Mouse (Mus musculus): Measurements from ENCODE around the gene Srsf7. TPM values are rescaled to one million over a fixed set of nuclear protein-coding genes. Genes with fewer than 3 reads are reported as not detected.
"Not testable (repeated sequence)": the region's sequence is repeated elsewhere in the genome, so short reads cannot be mapped to it uniquely, and the experiment has no call there.

The Srsf7 gene
- total RNA-seq, 2 experiments from 2014 or later: 134 to 140 TPM

GRCm38 (mm10) chr17:80193075-80193474 is 14.0 kb downstream of the Srsf7 start:
- no peak for DNase-seq

GRCm38 (mm10) chr17:80183615-80184014 is 23.5 kb downstream of the Srsf7 start:
- no peak for DNase-seq

- DNase-seq: no peak
These were observed 26.6 kb downstream of the Srsf7 start for GRCm38 (mm10) chr17:80180468-80180867.

GRCm38 (mm10) chr17:80179959-80180358 is 27.1 kb downstream of the Srsf7 start:
- peak; percentile 55 to 56 for DNase-seq

- not testable (repeated sequence) for DNase-seq
These were observed 28.3 kb downstream of the Srsf7 start for GRCm38 (mm10) chr17:80178846-80179245.

GRCm38 (mm10) chr17:80175966-80176365 is 31.1 kb downstream of the Srsf7 start:
- no peak for DNase-seq

GRCm38 (mm10) chr17:80175386-80175739 is 31.7 kb downstream of the Srsf7 start:
- DNase-seq: no peak

GRCm38 (mm10) chr17:80174699-80175385 is 32.3 kb downstream of the Srsf7 start:
- no peak for DNase-seq

GRCm38 (mm10) chr17:80174146-80174545 is 33.0 kb downstream of the Srsf7 start:
- DNase-seq: no peak

GRCm38 (mm10) chr17:80173708-80174107 is 33.4 kb downstream of the Srsf7 start:
- DNase-seq: no peak

- no peak for DNase-seq
These were observed 34.3 kb downstream of the Srsf7 start for GRCm38 (mm10) chr17:80172761-80173160.

- DNase-seq: no peak
These were observed 35.2 kb downstream of the Srsf7 start for GRCm38 (mm10) chr17:80171948-80172347.

GRCm38 (mm10) chr17:80170951-80171350 is 36.2 kb downstream of the Srsf7 start:
- DNase-seq: no peak

GRCm38 (mm10) chr17:80169792-80170191 is 37.3 kb downstream of the Srsf7 start:
- DNase-seq: no peak

- DNase-seq: peak; percentile 56 to 59
These were observed 38.5 kb downstream of the Srsf7 start for GRCm38 (mm10) chr17:80168425-80169182.

GRCm38 (mm10) chr17:80167851-80168251 is 39.3 kb downstream of the Srsf7 start:
- peak in 1 of 2 experiments; percentile 16 for DNase-seq

- no peak for DNase-seq
These were observed 39.7 kb downstream of the Srsf7 start for GRCm38 (mm10) chr17:80167436-80167835.

- DNase-seq: peak in 1 of 2 experiments; percentile 35
These were observed 40.8 kb downstream of the Srsf7 start for GRCm38 (mm10) chr17:80166346-80166745.

GRCm38 (mm10) chr17:80165741-80166140 is 41.4 kb downstream of the Srsf7 start:
- DNase-seq: peak; percentile 69 to 78

GRCm38 (mm10) chr17:80163991-80164390 is 43.1 kb downstream of the Srsf7 start:
- no peak for DNase-seq

GRCm38 (mm10) chr17:80160454-80160853 is 46.7 kb downstream of the Srsf7 start:
- peak; percentile 60 to 67 for DNase-seq

- no peak for DNase-seq
These were observed 49.6 kb downstream of the Srsf7 start for GRCm38 (mm10) chr17:80157489-80157888.

- no peak for DNase-seq
These were observed 50.2 kb downstream of the Srsf7 start for GRCm38 (mm10) chr17:80156905-80157304.

- no peak for DNase-seq
These were observed 53.5 kb downstream of the Srsf7 start for GRCm38 (mm10) chr17:80153631-80154030.
